Mouse (Mus musculus): ENCODE data around the gene Fli1. TPM values are rescaled to one million over a fixed set of nuclear protein-coding genes. Genes with fewer than 3 reads are reported as not detected.

The Fli1 gene
- polyA plus RNA-seq, 1 experiment from 2014 or later = 31.0 TPM

DNA sequence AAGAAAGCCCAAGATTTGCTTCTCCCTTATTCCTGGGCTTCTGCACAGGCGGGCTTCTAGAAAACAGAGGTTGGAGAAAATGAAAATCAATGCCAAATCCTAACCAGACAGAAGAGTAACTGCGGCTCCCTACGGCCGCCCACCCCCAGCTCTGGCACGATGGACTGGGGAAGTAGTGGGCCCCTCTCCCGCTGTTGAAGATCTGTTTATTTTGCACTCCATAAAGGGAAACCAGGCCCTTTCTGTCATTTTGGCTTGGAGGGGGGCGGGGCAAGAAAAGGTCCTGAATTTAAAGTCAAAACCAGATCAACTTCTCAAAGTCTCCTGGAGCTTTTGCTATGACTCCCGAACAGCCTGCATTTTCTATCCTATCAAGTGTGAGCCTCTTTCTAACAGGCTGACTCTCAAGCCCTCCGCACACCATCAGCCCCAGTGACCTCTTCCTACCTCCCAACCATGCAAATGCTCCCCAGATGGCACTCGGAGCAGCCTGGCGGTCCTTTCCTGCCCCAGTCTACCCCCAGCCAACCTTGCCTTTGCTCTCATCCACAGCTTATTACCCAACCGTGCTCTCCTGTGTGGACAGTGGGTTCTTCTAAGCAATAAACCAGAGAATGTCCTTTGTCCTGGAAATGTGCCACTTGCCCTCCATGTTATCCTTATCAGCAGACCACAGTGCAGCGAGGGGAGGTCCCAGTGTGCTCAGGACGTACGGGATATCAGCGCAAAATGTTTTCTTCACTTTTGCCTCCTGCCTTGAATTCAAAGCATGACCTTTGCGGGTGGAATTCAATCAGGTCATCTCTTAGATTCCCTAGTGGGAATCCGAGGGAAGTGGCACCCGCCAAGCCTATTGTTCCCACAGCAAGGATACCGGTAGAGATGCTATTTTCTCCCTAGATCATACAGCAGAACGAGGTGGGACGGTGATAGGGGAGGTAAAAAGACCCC, 23.3 kb downstream of the Fli1 start:
- Histone ChIP-seq H3K4me1 (peaks cover 23% of the 10 kb centered on the region), H3K27me3 (no peaks in the 10 kb centered on the region), H3K36me3 (no peaks in the 10 kb centered on the region), H3K4me2 (no peak overlapping the region), H3K4me3 (replicated peaks) (no peak overlapping the region), H3K9ac (no peak overlapping the region), H3K9me3 (replicated peaks) (no peaks in the 10 kb centered on the region), H3K27ac (peak overlapping the region; percentile 57)
- 0 out of 2 replicates have a peak, but pooled peaks have one; percentile 40 for ATAC-seq (replicated peaks; ENCODE audit: low FRiP score)
- 52% methylated on average over 22 of the region's 22 CpGs for WGBS

DNA sequence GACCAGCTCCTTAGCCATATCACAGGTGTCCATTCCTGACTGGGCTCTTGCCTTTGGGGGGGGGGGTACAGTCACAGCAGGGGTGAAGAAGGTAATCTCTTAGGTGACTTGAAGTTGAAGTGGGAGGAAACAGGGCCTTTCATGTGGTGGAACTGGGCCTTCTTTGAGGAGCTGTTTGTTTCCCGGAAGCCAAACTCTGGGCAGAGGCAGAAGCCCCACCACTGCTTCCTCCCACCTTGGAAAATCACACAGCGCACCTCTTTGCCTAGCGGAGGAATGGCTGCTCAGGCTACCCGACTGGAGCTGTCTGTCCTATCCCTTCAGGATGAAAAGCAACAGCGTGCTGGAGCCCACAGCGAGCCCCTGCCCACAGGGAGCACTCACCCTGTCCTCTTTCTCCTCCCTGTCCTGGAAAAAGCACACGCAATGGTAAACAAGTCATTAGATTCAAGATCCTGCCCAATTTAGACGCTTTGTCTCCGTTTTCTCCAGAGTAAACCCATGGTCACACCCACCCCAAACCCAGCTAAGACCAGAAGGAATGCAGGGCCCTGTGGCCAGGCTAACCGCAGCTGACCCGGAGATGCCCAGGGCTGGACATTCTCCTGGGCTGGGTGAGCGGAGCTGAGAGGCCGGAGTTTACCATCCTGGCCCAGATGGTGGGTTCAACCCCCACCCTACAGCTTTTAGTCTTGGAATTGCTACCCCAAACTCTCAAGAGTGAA, 24.1 kb downstream of the Fli1 start:
- Histone ChIP-seq H3K4me3 (replicated peaks) (no peak overlapping the region), H3K36me3 (no peaks in the 10 kb centered on the region), H3K4me2 (no peak overlapping the region), H3K9ac (no peak overlapping the region), H3K27ac (peak overlapping the region; percentile 57), H3K4me1 (peaks cover 31% of the 10 kb centered on the region), H3K27me3 (no peaks in the 10 kb centered on the region), H3K9me3 (replicated peaks) (no peaks in the 10 kb centered on the region)
- no peak for ATAC-seq (replicated peaks; ENCODE audit: low FRiP score)
- WGBS = 68% methylated on average over 13 of the region's 13 CpGs

DNA sequence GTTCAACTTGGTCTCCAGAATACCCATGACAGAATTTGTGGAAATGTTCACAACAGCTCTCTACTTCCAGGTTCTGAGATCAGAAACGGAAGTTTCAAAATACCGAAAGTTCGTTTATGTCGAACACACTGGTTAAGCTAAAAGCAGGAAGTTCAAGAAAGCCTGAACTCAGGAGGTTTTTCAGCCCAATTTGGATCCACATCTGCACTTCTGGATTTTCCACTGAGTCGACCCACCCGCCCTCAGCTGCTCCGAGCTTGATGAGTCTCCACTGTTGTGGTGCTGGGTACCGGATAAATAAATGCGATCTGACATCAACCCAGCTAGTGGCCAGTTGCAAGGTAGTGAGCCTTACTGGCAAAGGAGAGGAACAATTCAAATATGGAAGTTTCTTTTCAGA, 26.0 kb downstream of the Fli1 start:
- no peak for ATAC-seq (replicated peaks; ENCODE audit: low FRiP score)

DNA sequence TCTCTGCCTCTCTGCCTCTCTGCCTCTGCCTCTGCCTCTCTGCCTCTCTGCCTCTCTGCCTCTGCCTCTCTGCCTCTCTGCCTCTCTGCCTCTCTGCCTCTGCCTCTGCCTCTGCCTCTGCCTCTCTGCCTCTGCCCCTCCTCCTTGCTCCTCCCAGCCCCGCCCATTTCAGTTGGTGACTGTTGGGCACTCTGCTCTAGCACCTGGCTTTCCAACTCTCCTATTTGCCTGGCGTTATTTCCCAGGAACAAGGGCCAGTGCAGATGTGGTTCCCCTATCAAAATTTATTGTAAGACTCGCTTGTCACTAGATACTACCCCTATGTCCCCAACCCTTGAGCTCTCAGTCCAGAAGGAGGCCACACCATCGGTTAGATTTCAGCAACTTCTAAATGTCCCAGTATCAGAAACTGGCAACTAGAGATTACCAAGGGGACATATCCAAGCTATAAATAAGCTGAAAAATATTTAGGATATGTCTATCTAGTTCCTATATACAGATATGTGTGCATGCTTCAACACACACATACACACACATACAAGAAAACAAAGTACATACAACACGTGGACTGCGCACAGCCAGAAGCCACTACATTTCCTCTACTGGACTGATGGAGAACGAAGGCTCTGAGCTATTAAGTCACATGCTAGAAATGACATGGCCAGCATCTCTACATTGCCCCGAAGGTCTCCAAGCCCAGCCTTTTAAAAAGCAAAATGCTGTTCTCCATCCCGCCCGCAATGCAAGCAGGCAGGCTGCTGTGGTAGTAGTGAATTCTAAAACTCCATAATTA, 26.6 kb downstream of the Fli1 start:
- Histone ChIP-seq H3K36me3 (no peaks in the 10 kb centered on the region), H3K27ac (peak overlapping the region; percentile 63), H3K4me3 (replicated peaks) (no peak overlapping the region), H3K9ac (no peak overlapping the region), H3K27me3 (no peaks in the 10 kb centered on the region), H3K9me3 (replicated peaks) (no peaks in the 10 kb centered on the region), H3K4me1 (peaks cover 31% of the 10 kb centered on the region), H3K4me2 (no peak overlapping the region)
- WGBS = 75% methylated on average over 10 of the region's 10 CpGs
- ATAC-seq (replicated peaks; ENCODE audit: low FRiP score) = no peak

More for the DNA sequence above, 26.0 kb downstream of the Fli1 start:
- no peak overlapping the region for H3K9ac ChIP-seq
- peaks cover 31% of the 10 kb centered on the region for H3K4me1 ChIP-seq
- no peaks in the 10 kb centered on the region for H3K27me3 ChIP-seq
- H3K27ac ChIP-seq = peak overlapping the region; percentile 63
- no peak overlapping the region for H3K4me3 ChIP-seq (replicated peaks)
- no peaks in the 10 kb centered on the region for H3K9me3 ChIP-seq (replicated peaks)
- H3K36me3 ChIP-seq = no peaks in the 10 kb centered on the region
- no peak overlapping the region for H3K4me2 ChIP-seq
- WGBS = 70% methylated on average over 9 of the region's 9 CpGs

DNA sequence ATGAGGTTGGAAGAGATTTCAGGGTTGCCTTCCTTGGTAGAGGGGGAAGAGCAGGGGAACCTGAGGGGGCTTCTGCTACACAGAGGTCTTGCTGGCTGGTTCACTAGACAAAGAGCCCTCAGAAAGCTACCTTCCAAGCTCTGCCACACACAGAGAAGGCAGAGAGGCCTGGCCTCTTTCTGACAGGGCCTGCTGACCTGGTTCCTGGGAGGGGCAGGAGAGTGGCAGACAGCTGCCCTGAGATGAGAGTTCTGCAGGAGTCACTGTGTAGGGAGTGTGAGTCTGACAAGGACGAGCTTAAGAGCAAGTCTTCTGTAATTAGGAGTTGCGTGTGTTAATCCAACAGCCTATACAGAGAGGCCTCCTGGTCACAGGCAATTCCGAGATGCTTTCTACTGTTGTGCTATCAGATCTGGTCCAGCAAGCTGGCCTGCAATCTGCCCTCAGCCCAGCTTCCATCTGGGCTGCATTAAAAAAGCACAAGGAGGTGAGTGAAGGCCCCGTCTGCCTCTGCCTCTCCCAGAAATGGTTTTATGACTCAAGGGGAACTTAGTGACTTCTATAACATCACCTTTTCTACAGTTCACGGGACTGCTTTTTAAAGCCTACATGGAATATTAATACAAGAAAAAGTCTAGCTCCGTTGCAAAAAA, 28.1 kb downstream of the Fli1 start:
- WGBS = 56% methylated on average over 6 of the region's 6 CpGs
- 0 out of 2 replicates have a peak overlapping the region, but pooled peaks have one; percentile 11 for H3K27ac ChIP-seq

DNA sequence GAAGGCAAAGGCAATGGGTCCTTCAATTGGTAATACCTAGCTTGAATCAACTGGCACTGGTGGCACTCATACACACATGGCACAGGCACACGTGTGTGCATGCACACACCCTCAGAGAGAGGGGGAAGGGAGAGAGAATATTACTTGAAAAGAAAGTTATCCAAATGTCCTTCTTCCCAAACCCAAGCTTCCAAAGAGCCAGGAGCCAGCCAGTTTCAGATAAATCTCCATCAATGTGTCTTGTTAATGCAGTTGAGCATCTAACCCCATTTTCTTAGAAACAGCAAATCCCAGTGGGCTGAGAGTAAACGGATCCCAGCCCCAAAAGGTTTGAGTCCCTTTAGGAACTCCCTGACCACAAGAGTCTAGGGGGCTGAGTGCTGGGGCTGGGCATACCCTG, 29.2 kb downstream of the Fli1 start:
- Histone ChIP-seq H3K27ac (no peak overlapping the region), H3K36me3 (no peaks in the 10 kb centered on the region), H3K4me3 (replicated peaks) (no peak overlapping the region), H3K4me2 (no peak overlapping the region), H3K4me1 (peaks cover 15% of the 10 kb centered on the region), H3K27me3 (no peaks in the 10 kb centered on the region), H3K9me3 (replicated peaks) (no peaks in the 10 kb centered on the region), H3K9ac (no peak overlapping the region)
- WGBS = 75% methylated on average over 2 of the region's 2 CpGs
- no peak for ATAC-seq (replicated peaks; ENCODE audit: low FRiP score)

More for the DNA sequence above, 28.1 kb downstream of the Fli1 start:
- H3K4me2 ChIP-seq = no peak overlapping the region
- no peaks in the 10 kb centered on the region for H3K9me3 ChIP-seq (replicated peaks)
- no peak for ATAC-seq (replicated peaks; ENCODE audit: low FRiP score)
- no peaks in the 10 kb centered on the region for H3K36me3 ChIP-seq
- no peak overlapping the region for H3K9ac ChIP-seq
- no peak overlapping the region for H3K4me3 ChIP-seq (replicated peaks)
- H3K27me3 ChIP-seq = no peaks in the 10 kb centered on the region
- peaks cover 24% of the 10 kb centered on the region for H3K4me1 ChIP-seq

DNA sequence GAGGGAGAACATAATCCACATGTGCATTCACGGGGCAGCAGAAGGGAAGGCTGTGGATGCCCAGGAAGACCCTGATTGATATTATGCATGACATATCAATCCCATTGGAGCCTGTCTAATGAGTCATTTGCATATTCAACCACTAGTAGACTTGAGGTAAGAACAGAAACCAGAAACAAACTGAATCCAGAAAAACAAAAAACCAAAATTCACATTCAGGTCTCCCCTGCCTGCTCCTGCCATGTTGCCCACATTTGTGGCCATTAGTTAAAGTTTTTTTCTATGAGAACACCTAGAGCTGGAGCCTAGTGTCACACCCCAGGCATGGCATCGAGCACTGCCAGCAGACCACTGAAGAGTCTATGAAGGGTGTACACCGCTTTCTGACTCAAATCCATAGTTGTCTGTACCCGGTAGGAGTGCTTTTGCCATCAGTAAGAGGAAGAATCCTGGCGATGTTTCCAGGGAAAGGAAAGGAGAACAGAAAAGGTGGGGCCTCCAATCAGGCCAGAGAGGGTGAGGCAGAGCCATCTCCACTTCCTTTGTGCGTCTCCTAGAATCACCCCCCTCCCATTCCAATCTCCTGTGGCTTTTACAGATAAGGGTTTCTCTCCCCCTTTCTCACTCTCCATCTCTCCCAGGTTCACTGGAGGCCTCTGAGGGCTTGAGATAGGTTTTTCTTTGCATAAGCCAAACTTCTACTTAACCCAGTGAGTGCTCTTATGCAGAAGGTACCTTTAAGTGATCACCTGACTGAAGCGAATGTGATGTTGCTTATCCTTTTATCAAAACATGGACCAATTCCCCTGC, 32.0 kb downstream of the Fli1 start:
- no peak for ATAC-seq (replicated peaks; ENCODE audit: low FRiP score)
- H3K4me1 ChIP-seq = peaks cover 37% of the 10 kb centered on the region
- H3K4me3 ChIP-seq (replicated peaks) = no peak overlapping the region
- no peaks in the 10 kb centered on the region for H3K36me3 ChIP-seq
- no peak overlapping the region for H3K4me2 ChIP-seq
- H3K27me3 ChIP-seq = no peaks in the 10 kb centered on the region
- WGBS = 86% methylated on average over 7 of the region's 7 CpGs
- no peaks in the 10 kb centered on the region for H3K9me3 ChIP-seq (replicated peaks)
- no peak overlapping the region for H3K9ac ChIP-seq
- H3K27ac ChIP-seq = no peak overlapping the region

DNA sequence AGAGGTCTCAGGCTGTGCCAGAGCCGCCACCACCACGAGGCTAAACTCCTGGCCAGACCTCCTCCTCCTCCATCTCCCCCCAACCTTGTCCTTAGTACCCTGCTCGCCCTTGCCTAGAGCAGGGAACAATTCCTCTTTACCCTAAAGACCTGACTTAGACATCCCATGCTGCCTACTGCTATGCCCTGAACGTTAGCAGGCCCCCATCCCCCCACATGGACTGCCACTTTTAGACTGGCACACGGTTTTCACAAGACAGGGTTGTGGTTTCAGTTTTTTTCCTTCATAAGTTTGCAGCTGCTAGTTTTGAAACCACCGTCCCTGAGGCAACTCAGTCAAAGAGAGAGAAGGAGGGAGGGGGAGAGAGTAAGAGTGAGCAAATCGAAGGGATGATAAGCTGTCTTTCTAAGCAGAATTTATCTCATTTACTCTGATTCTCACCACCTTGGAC, 32.9 kb downstream of the Fli1 start:
- Histone ChIP-seq H3K9me3 (replicated peaks) (no peaks in the 10 kb centered on the region), H3K27me3 (no peaks in the 10 kb centered on the region), H3K4me3 (replicated peaks) (no peak overlapping the region), H3K36me3 (no peaks in the 10 kb centered on the region), H3K4me2 (no peak overlapping the region), H3K4me1 (peaks cover 44% of the 10 kb centered on the region), H3K9ac (no peak overlapping the region), H3K27ac (no peak overlapping the region)
- no peak for ATAC-seq (replicated peaks; ENCODE audit: low FRiP score)
- WGBS = 54% methylated on average over 7 of the region's 7 CpGs

DNA sequence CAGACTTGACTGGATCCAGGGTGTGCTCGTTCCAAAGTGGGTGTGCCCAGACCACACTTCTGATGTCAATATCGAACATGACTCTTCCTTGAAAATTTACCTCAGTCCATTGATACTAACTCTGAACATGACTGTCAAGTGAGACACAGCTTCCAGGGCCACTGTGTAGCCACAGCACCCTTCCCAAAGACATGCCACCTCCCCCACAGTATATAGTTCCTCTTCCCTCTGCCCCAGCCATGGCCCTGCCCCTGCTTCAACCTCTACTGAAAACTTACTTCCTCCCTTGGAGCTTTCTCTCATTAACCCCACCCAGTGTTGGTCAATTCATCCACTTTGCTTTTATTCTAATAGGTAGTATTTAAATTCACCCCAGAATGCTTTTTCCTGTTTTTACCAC, 34.0 kb downstream of the Fli1 start:
- H3K36me3 ChIP-seq = no peaks in the 10 kb centered on the region
- H3K9me3 ChIP-seq (replicated peaks) = no peaks in the 10 kb centered on the region
- H3K4me3 ChIP-seq (replicated peaks) = no peak overlapping the region
- no peak overlapping the region for H3K9ac ChIP-seq
- H3K4me1 ChIP-seq = peaks cover 45% of the 10 kb centered on the region
- no peak for ATAC-seq (replicated peaks; ENCODE audit: low FRiP score)
- WGBS = 70% methylated on average over 2 of the region's 2 CpGs
- no peak overlapping the region for H3K4me2 ChIP-seq
- H3K27me3 ChIP-seq = no peaks in the 10 kb centered on the region
- H3K27ac ChIP-seq = peak overlapping the region; percentile 78; the same call in 1 of the 2 replicates

DNA sequence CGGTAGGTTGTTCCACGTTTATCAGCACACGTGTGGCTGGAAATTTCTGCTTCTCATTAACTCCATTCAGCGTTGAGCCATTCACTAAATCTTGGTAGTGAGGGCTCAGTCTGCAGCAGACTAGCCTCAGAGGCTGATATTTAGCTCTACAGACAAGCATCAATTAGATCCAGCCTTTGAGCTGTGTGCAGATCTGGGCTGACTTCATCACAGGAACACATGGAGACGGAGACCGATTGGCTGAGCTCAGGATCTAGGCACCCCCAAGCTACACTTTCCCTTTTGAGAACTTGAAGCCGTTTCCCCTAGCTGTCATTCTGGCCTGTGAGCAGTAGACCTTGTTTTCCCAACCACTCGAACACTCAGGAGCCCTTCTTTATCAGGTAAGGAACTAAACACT, 34.5 kb downstream of the Fli1 start:
- Histone ChIP-seq H3K9me3 (replicated peaks) (no peaks in the 10 kb centered on the region), H3K27ac (peak overlapping the region; percentile 78), H3K27me3 (no peaks in the 10 kb centered on the region), H3K4me1 (peaks cover 49% of the 10 kb centered on the region), H3K36me3 (no peaks in the 10 kb centered on the region), H3K9ac (no peak overlapping the region), H3K4me3 (replicated peaks) (no peak overlapping the region), H3K4me2 (no peak overlapping the region)
- 64% methylated on average over 8 of the region's 8 CpGs for WGBS
- ATAC-seq (replicated peaks; ENCODE audit: low FRiP score) = no peak

Data from kidney, embryonic 15.5 days (tissue).